Mouse (Mus musculus) lung, embryonic 16.5 days (tissue): ENCODE measurements around the gene Polr1e. TPM values are rescaled to one million over a fixed set of nuclear protein-coding genes. Genes with fewer than 3 reads are reported as not detected.

ENCODE experiments used
- ATAC-seq: fragments of 200-750 bp; cut with Nextera tagmentation; 2 replicates; pipeline ENCODE4 v1.8.0; 2017; ENCODE audit warnings: low read depth, mild to moderate bottlenecking, moderate library complexity
- H3K27ac ChIP-seq: fragments of 300-500 bp; sonication (generic); 2 replicates; pipeline ENCODE4 v1.5.1; 2014; ENCODE audit warnings: mild to moderate bottlenecking, control low read depth, low read length
- H3K27me3 ChIP-seq: fragments of 300-500 bp; sonication (generic); 2 replicates; pipeline ENCODE4 v1.6.1; 2014; ENCODE audit warnings: low read depth, low read length, mixed read lengths; ENCODE audit not compliant: control insufficient read depth, insufficient read depth
- H3K36me3 ChIP-seq: fragments of 300-500 bp; sonication (generic); 2 replicates; pipeline ENCODE4 v1.6.1; 2014; ENCODE audit warnings: low read length; ENCODE audit not compliant: control insufficient read depth, insufficient read depth
- H3K4me1 ChIP-seq: fragments of 300-500 bp; sonication (generic); replicated peaks from 2 replicates; pipeline ENCODE4 v1.6.1; 2014; ENCODE audit warnings: low read length, mixed read lengths; ENCODE audit not compliant: control insufficient read depth, insufficient read depth
- H3K4me2 ChIP-seq: fragments of 300-500 bp; sonication (generic); 2 replicates; pipeline ENCODE4 v1.6.1; 2014; ENCODE audit warnings: low read depth, low read length, control low read depth
- H3K4me3 ChIP-seq: fragments of 300-500 bp; sonication (generic); 2 replicates; pipeline ENCODE4 v1.5.1; 2014; ENCODE audit warnings: mild to moderate bottlenecking, low read length, control low read depth
- H3K9ac ChIP-seq: fragments of 300-500 bp; sonication (generic); 2 replicates; pipeline ENCODE4 v1.6.1; 2014; ENCODE audit warnings: low read length, control low read depth
- H3K9me3 ChIP-seq: fragments of 300-500 bp; sonication (generic); 2 replicates; pipeline ENCODE4 v1.6.1; 2016; ENCODE audit warnings: low read length; ENCODE audit not compliant: control insufficient read depth
- WGBS: fragments of 180-500 bp; shearing (Covaris S2); extraction: QIAGEN DNeasy Blood & Tissue Kit; methylation state at CpG from one replicate; pipeline ENCODE4 v1.1.7; 2014; 5-methylcytosine and 5-hydroxymethylcytosine counted together
- polyA plus RNA-seq: library from polyadenylated mRNA; unstranded; fragments of >200 nt; fragmentation: Nextera tagmentation; extraction: Ambion mirVana; gene quantifications from 2 replicates; pipeline ENCODE4 v1.2.1, GENCODE M21; 2015

The Polr1e gene
- polyA plus RNA-seq, 1 experiment from 2014 or later: 29.8 TPM

GRCm38 (mm10) chr4:45015615-45016014 lies 2.8 kb upstream of the Polr1e start:
- ATAC-seq: no peak
- Histone ChIP-seq H3K9me3 (no peaks in the 10 kb centered on the region), H3K4me1 (peaks cover 23% of the 10 kb centered on the region), H3K27ac (no peak overlapping the region), H3K4me2 (no peak overlapping the region), H3K36me3 (no peaks in the 10 kb centered on the region), H3K4me3 (no peak overlapping the region), H3K9ac (no peak overlapping the region), H3K27me3 (no peaks in the 10 kb centered on the region)
- WGBS: 15% methylated on average over 3 of the region's 3 CpGs

GRCm38 (mm10) chr4:45019009-45019408 lies 626 bp downstream of the Polr1e start:
- no peaks in the 10 kb centered on the region for H3K9me3 ChIP-seq
- H3K4me1 ChIP-seq: peaks cover 13% of the 10 kb centered on the region
- peak overlapping the region; percentile 58 for H3K9ac ChIP-seq
- H3K27ac ChIP-seq: no peak overlapping the region
- WGBS: 1% methylated on average over 14 of the region's 14 CpGs
- H3K4me3 ChIP-seq: peak overlapping the region; percentile 57
- no peak for ATAC-seq
- no peaks in the 10 kb centered on the region for H3K36me3 ChIP-seq
- peak overlapping the region; percentile 85 for H3K4me2 ChIP-seq
- no peaks in the 10 kb centered on the region for H3K27me3 ChIP-seq

GRCm38 (mm10) chr4:45026459-45026858 lies 8.1 kb downstream of the Polr1e start:
- H3K27me3 ChIP-seq: no peaks in the 10 kb centered on the region
- peaks cover 9% of the 10 kb centered on the region; the same call in 1 of the 2 replicates for H3K36me3 ChIP-seq
- no peak overlapping the region for H3K27ac ChIP-seq
- H3K4me3 ChIP-seq: no peak overlapping the region
- H3K9me3 ChIP-seq: no peaks in the 10 kb centered on the region
- no peak overlapping the region for H3K4me2 ChIP-seq
- WGBS: 94% methylated on average over 4 of the region's 4 CpGs
- no peak for ATAC-seq
- H3K9ac ChIP-seq: no peak overlapping the region
- H3K4me1 ChIP-seq: no peaks in the 10 kb centered on the region

GRCm38 (mm10) chr4:45032586-45032985 lies 14.2 kb downstream of the Polr1e start:
- H3K9me3 ChIP-seq: no peaks in the 10 kb centered on the region
- no peaks in the 10 kb centered on the region for H3K27me3 ChIP-seq
- H3K4me1 ChIP-seq: peaks cover 3% of the 10 kb centered on the region; the same call in 1 of the 2 replicates
- ATAC-seq: no peak
- WGBS: 88% methylated on average over 9 of the region's 9 CpGs
- no peak overlapping the region for H3K27ac ChIP-seq
- peaks cover 8% of the 10 kb centered on the region for H3K36me3 ChIP-seq
- no peak overlapping the region for H3K9ac ChIP-seq
- no peak overlapping the region for H3K4me3 ChIP-seq
- no peak overlapping the region for H3K4me2 ChIP-seq

GRCm38 (mm10) chr4:45034693-45035628 lies 16.6 kb downstream of the Polr1e start:
- peak; percentile 43 for ATAC-seq
- H3K9me3 ChIP-seq: no peaks in the 10 kb centered on the region

GRCm38 (mm10) chr4:45036048-45036447 lies 17.7 kb downstream of the Polr1e start:
- peaks cover 3% of the 10 kb centered on the region; the same call in 1 of the 2 replicates for H3K4me1 ChIP-seq
- no peak overlapping the region for H3K4me3 ChIP-seq
- peaks cover 6% of the 10 kb centered on the region; the same call in 1 of the 2 replicates for H3K36me3 ChIP-seq
- no peak overlapping the region for H3K4me2 ChIP-seq
- no peak overlapping the region for H3K27ac ChIP-seq
- WGBS: 84% methylated on average over 10 of the region's 10 CpGs
- H3K9ac ChIP-seq: no peak overlapping the region
- H3K9me3 ChIP-seq: no peaks in the 10 kb centered on the region
- ATAC-seq: no peak
- H3K27me3 ChIP-seq: no peaks in the 10 kb centered on the region

More at GRCm38 (mm10) chr4:45034693-45035628, 16.6 kb downstream of the Polr1e start:
- WGBS: 49% methylated on average over 16 of the region's 16 CpGs
- Histone ChIP-seq H3K27ac (no peak overlapping the region), H3K27me3 (no peaks in the 10 kb centered on the region), H3K36me3 (peaks cover 8% of the 10 kb centered on the region), H3K4me1 (peaks cover 3% of the 10 kb centered on the region; the same call in 1 of the 2 replicates), H3K4me2 (no peak overlapping the region), H3K9ac (no peak overlapping the region), H3K4me3 (no peak overlapping the region)

GRCm38 (mm10) chr4:45036571-45036970 lies 18.2 kb downstream of the Polr1e start:
- Histone ChIP-seq H3K4me1 (peaks cover 3% of the 10 kb centered on the region; the same call in 1 of the 2 replicates), H3K4me2 (no peak overlapping the region), H3K9ac (no peak overlapping the region), H3K36me3 (peaks cover 8% of the 10 kb centered on the region; the same call in 1 of the 2 replicates), H3K4me3 (no peak overlapping the region), H3K27ac (no peak overlapping the region), H3K27me3 (no peaks in the 10 kb centered on the region), H3K9me3 (no peaks in the 10 kb centered on the region)
- ATAC-seq: no peak
- 75% methylated on average over 5 of the region's 5 CpGs for WGBS

GRCm38 (mm10) chr4:45037455-45038410 lies 19.4 kb downstream of the Polr1e start:
- peak; percentile 51; the same call in 1 of the 2 replicates for ATAC-seq
- peaks cover 5% of the 10 kb centered on the region; the same call in 1 of the 2 replicates for H3K36me3 ChIP-seq
- peaks cover 3% of the 10 kb centered on the region; the same call in 1 of the 2 replicates for H3K4me1 ChIP-seq
- H3K4me3 ChIP-seq: no peak overlapping the region
- H3K4me2 ChIP-seq: no peak overlapping the region
- H3K27ac ChIP-seq: no peak overlapping the region
- WGBS: 76% methylated on average over 13 of the region's 13 CpGs
- no peaks in the 10 kb centered on the region for H3K9me3 ChIP-seq
- H3K9ac ChIP-seq: no peak overlapping the region
- no peaks in the 10 kb centered on the region for H3K27me3 ChIP-seq
